Mouse (Mus musculus) midbrain, embryonic 14.5 days (tissue): ENCODE results near the gene Etv6. TPM values are rescaled to one million over a fixed set of nuclear protein-coding genes. Genes with fewer than 3 reads are reported as not detected.

ENCODE experiments used
- ATAC-seq: fragments of 200-750 bp; cut with Nextera tagmentation; 2 replicates; pipeline ENCODE4 v1.8.0; 2017; ENCODE audit warnings: moderate number of reproducible peaks, moderate library complexity; ENCODE audit not compliant: low FRiP score, low TSS enrichment
- DNase-seq: peaks from one replicate; pipeline ENCODE4 v3.0.0-alpha.2; 2015
- H3K27ac ChIP-seq: fragments of 300-500 bp; sonication (generic); replicated peaks from 2 replicates; pipeline ENCODE4 v1.5.1; 2014; ENCODE audit warnings: mild to moderate bottlenecking, low read depth, low read length, moderate library complexity
- H3K27me3 ChIP-seq: fragments of 300-500 bp; sonication (generic); 2 replicates; pipeline ENCODE4 v1.6.1; 2014; ENCODE audit warnings: low read length, control low read depth, mixed read lengths; ENCODE audit not compliant: control insufficient read depth, insufficient read depth
- H3K36me3 ChIP-seq: fragments of 300-500 bp; sonication (generic); 2 replicates; pipeline ENCODE4 v1.6.1; 2014; ENCODE audit warnings: low read length, control low read depth; ENCODE audit not compliant: control insufficient read depth, insufficient read depth
- H3K4me1 ChIP-seq: fragments of 300-500 bp; sonication (generic); 2 replicates; pipeline ENCODE4 v1.6.1; 2014; ENCODE audit warnings: mild to moderate bottlenecking, antibody characterized with exemption, low read length, control low read depth; ENCODE audit not compliant: control insufficient read depth, insufficient read depth
- H3K4me2 ChIP-seq: fragments of 300-500 bp; sonication (generic); 2 replicates; pipeline ENCODE4 v1.6.1; 2014; ENCODE audit warnings: mild to moderate bottlenecking, low read length, moderate library complexity
- H3K4me3 ChIP-seq: fragments of 300-500 bp; sonication (generic); replicated peaks from 2 replicates; pipeline ENCODE4 v1.5.1; 2014; ENCODE audit warnings: low read depth, low read length
- H3K9ac ChIP-seq: fragments of 300-500 bp; sonication (generic); replicated peaks from 2 replicates; pipeline ENCODE4 v1.6.1; 2014; ENCODE audit warnings: mild to moderate bottlenecking, low read length, moderate library complexity
- H3K9me3 ChIP-seq: fragments of 300-500 bp; sonication (generic); 2 replicates; pipeline ENCODE4 v1.6.1; 2016; ENCODE audit warnings: low read length, control low read depth, mixed read lengths; ENCODE audit not compliant: control insufficient read depth
- WGBS: fragments of 180-500 bp; shearing (Covaris S2); extraction: QIAGEN DNeasy Blood & Tissue Kit; methylation state at CpG from one replicate; pipeline ENCODE4 v1.1.7; 2014; 5-methylcytosine and 5-hydroxymethylcytosine counted together
- polyA plus RNA-seq: library from polyadenylated mRNA; unstranded; fragments of >200 nt; fragmentation: Nextera tagmentation; extraction: Ambion mirVana; gene quantifications from 2 replicates; pipeline ENCODE4 v1.2.1, GENCODE M21; 2014

Etv6 gene
- polyA plus RNA-seq, 1 experiment from 2014 or later, result 7.9 TPM

GRCm38 (mm10) chr6:134173439-134173838 is 137.9 kb downstream of the Etv6 start:
- Histone ChIP-seq H3K36me3 (no peaks in the 10 kb centered on the region), H3K9me3 (no peaks in the 10 kb centered on the region), H3K4me3 (no peak overlapping the region), H3K4me2 (no peak overlapping the region), H3K9ac (no peak overlapping the region), H3K27ac (no peak overlapping the region), H3K27me3 (no peaks in the 10 kb centered on the region), H3K4me1 (0 out of 2 replicates have a peak, but pooled peaks cover 7% of the 10 kb centered on the region)
- DNase-seq (no peak), ATAC-seq (no peak)
- 86% methylated on average over 6 of the region's 6 CpGs for WGBS

GRCm38 (mm10) chr6:134175059-134175458 is 139.6 kb downstream of the Etv6 start:
- H3K4me1 ChIP-seq, result 0 out of 2 replicates have a peak, but pooled peaks cover 7% of the 10 kb centered on the region
- H3K4me3 ChIP-seq, result no peak overlapping the region
- ATAC-seq (no peak), DNase-seq (no peak)
- no peaks in the 10 kb centered on the region for H3K9me3 ChIP-seq
- no peak overlapping the region for H3K9ac ChIP-seq
- no peak overlapping the region for H3K4me2 ChIP-seq
- no peak overlapping the region for H3K27ac ChIP-seq
- WGBS, result 69% methylated on average over 9 of the region's 9 CpGs
- no peaks in the 10 kb centered on the region for H3K36me3 ChIP-seq
- H3K27me3 ChIP-seq, result no peaks in the 10 kb centered on the region

GRCm38 (mm10) chr6:134177196-134177595 is 141.7 kb downstream of the Etv6 start:
- no peaks in the 10 kb centered on the region for H3K9me3 ChIP-seq
- ATAC-seq (no peak), DNase-seq (no peak)
- no peak overlapping the region for H3K4me2 ChIP-seq
- no peak overlapping the region for H3K9ac ChIP-seq
- WGBS, result 89% methylated on average over 5 of the region's 5 CpGs
- no peaks in the 10 kb centered on the region for H3K36me3 ChIP-seq
- no peak overlapping the region for H3K4me3 ChIP-seq
- no peak overlapping the region for H3K27ac ChIP-seq
- no peaks in the 10 kb centered on the region for H3K4me1 ChIP-seq
- no peaks in the 10 kb centered on the region for H3K27me3 ChIP-seq

- Histone ChIP-seq H3K27me3 (no peaks in the 10 kb centered on the region), H3K4me3 (no peak overlapping the region), H3K9me3 (no peaks in the 10 kb centered on the region), H3K4me2 (no peak overlapping the region), H3K36me3 (no peaks in the 10 kb centered on the region), H3K4me1 (no peaks in the 10 kb centered on the region), H3K27ac (no peak overlapping the region), H3K9ac (no peak overlapping the region)
- WGBS, result 89% methylated on average over 17 of the region's 17 CpGs
- DNase-seq (no peak), ATAC-seq (no peak)
Measured at GRCm38 (mm10) chr6:134182301-134182948, 146.9 kb downstream of the Etv6 start.

GRCm38 (mm10) chr6:134183592-134184342 is 148.3 kb downstream of the Etv6 start:
- Histone ChIP-seq H3K9me3 (no peaks in the 10 kb centered on the region), H3K4me2 (no peak overlapping the region), H3K27me3 (no peaks in the 10 kb centered on the region), H3K36me3 (no peaks in the 10 kb centered on the region), H3K4me3 (no peak overlapping the region), H3K4me1 (peaks cover 4% of the 10 kb centered on the region), H3K27ac (no peak overlapping the region), H3K9ac (no peak overlapping the region)
- no peak for ATAC-seq
- 91% methylated on average over 11 of the region's 11 CpGs for WGBS
- no peak for DNase-seq

GRCm38 (mm10) chr6:134186286-134186903 is 150.9 kb downstream of the Etv6 start:
- no peaks in the 10 kb centered on the region for H3K27me3 ChIP-seq
- peaks cover 28% of the 10 kb centered on the region for H3K4me1 ChIP-seq
- H3K9me3 ChIP-seq, result no peaks in the 10 kb centered on the region
- H3K27ac ChIP-seq, result no peak overlapping the region
- no peaks in the 10 kb centered on the region for H3K36me3 ChIP-seq
- H3K4me2 ChIP-seq, result no peak overlapping the region
- 90% methylated on average over 6 of the region's 6 CpGs for WGBS
- no peak for DNase-seq
- no peak for ATAC-seq
- no peak overlapping the region for H3K9ac ChIP-seq
- no peak overlapping the region for H3K4me3 ChIP-seq

GRCm38 (mm10) chr6:134188719-134189118 is 153.2 kb downstream of the Etv6 start:
- 41% methylated on average over 3 of the region's 3 CpGs for WGBS
- Histone ChIP-seq H3K4me3 (no peak overlapping the region), H3K27ac (no peak overlapping the region), H3K27me3 (no peaks in the 10 kb centered on the region), H3K9ac (no peak overlapping the region), H3K9me3 (no peaks in the 10 kb centered on the region), H3K4me1 (peaks cover 32% of the 10 kb centered on the region), H3K4me2 (no peak overlapping the region), H3K36me3 (no peaks in the 10 kb centered on the region)
- no peak for DNase-seq
- ATAC-seq, result no peak

- WGBS, result 42% methylated on average over 5 of the region's 5 CpGs
- Histone ChIP-seq H3K36me3 (no peaks in the 10 kb centered on the region), H3K4me1 (peaks cover 32% of the 10 kb centered on the region), H3K9me3 (no peaks in the 10 kb centered on the region), H3K27ac (peak overlapping the region; percentile 37; the same call in 1 of the 2 replicates), H3K9ac (no peak overlapping the region), H3K27me3 (no peaks in the 10 kb centered on the region), H3K4me2 (no peak overlapping the region), H3K4me3 (no peak overlapping the region)
- DNase-seq (no peak), ATAC-seq (no peak)
Measured at GRCm38 (mm10) chr6:134189174-134189573, 153.7 kb downstream of the Etv6 start.
